Mouse (Mus musculus) ES-Bruce4 (cell line): ENCODE results near the gene Dab1.

Source experiments
- CTCF ChIP-seq: IDR thresholded peaks from one replicate; pipeline ENCODE4 v1.8.1; 2011; ENCODE audit warnings: low read depth, low read length
- POLR2A ChIP-seq: IDR thresholded peaks from one replicate; pipeline ENCODE4 v1.8.1; 2011; ENCODE audit warnings: low read length; ENCODE audit not compliant: insufficient read depth

GRCm38 (mm10) chr4:103726486-103726885 is 107.3 kb downstream of the Dab1 start:
- TF ChIP-seq POLR2A (no peak), CTCF (no peak)
